In genomic region chr16:76373671-76374091, GRCm38 (mm10) we compare ENCODE assay signal across 7 mouse cellular contexts. TPM values are rescaled to one million over a fixed set of nuclear protein-coding genes. Genes with fewer than 3 reads are reported as not detected.
DNase-seq lines count a peak whose midpoint lies in the region; ATAC-seq and TF ChIP-seq lines count a peak whose summit lies in the region.

Nrip1 (minus strand) TSS chr16:76373827.

- H3K4me3 ChIP-seq in forebrain, postnatal 0 days (ENCODE audit: low read depth, low read length) = peak within 1 kb of the TSS; percentile 84
- peak within 1 kb of the TSS; percentile 80 for H3K4me3 ChIP-seq in lung, adult 2 months (replicated peaks; ENCODE audit: extremely low read depth, low read depth, low read length)

- H3K9me3 ChIP-seq in forebrain, postnatal 0 days (ENCODE audit: low read length) = no peaks in the 10 kb centered on the region

- peak within 1 kb of the TSS; percentile 90 for H3K9ac ChIP-seq in forebrain, postnatal 0 days

- peak; percentile 22 for ATAC-seq in forebrain, postnatal 0 days
- ATAC-seq in neutrophil, adult 5-6 weeks (ENCODE audit: extremely low read depth, insufficient number of reproducible peaks, low FRiP score, poor library complexity, severe bottlenecking) = peak; percentile 18; the same call in 1 of the 2 replicates

- no peaks in the 10 kb centered on the region for H3K27me3 ChIP-seq in forebrain, postnatal 0 days (ENCODE audit: insufficient read depth, low read length)

- peak within 1 kb of the TSS; percentile 96 for H3K27ac ChIP-seq in forebrain, postnatal 0 days (ENCODE audit: low read depth, low read length)

- 1% methylated on average over 9 of the region's 9 CpGs for WGBS in forebrain, postnatal 0 days
- under 1% methylated on average over 9 of the region's 9 CpGs for WGBS in lung, adult 2 months

- no peak; the same call in 1 of the 2 replicates for TF ChIP-seq CTCF in forebrain, postnatal 0 days (IDR thresholded peaks at IDR 0.05; ENCODE audit: low read depth)
- no peak for TF ChIP-seq CTCF in lung, adult 2 months (IDR thresholded peaks at IDR 0.05; ENCODE audit: insufficient read depth, low read length)

- peak; percentile 60; the same call in 1 of the 2 replicates for TF ChIP-seq POLR2A in lung, adult 2 months (IDR thresholded peaks at IDR 0.05; ENCODE audit: borderline replicate concordance, extremely low read depth, low read depth, low read length)

- intact Hi-C loops in heart, postnatal 36 days (cut with DNase I) = loop anchor here (2.0 to 10.0 kb wide), 8 partner anchors 59 to 641 kb away; partner anchors contain the start of genes Hspa13 and Usp25

- peak within 1 kb of the TSS; percentile 52 for H3K4me2 ChIP-seq in forebrain, postnatal 0 days (ENCODE audit: low read depth)

- DNase-seq in NIH3T3 (ENCODE audit: low read depth) = peak; percentile 43
- DNase-seq in cerebellum, adult 11-12 months = peak; percentile 80
- DNase-seq in forebrain, postnatal 0 days = peak; percentile 77
- DNase-seq in heart, postnatal 36 days = peak in 1 of 2 experiments; percentile 64
- DNase-seq in layer of hippocampus, adult 8-10 months (ENCODE audit: low spot score in 2 of 2) = peak; percentile 35 to 50
- DNase-seq in lung, adult 2 months = no peak

- H3K4me1 ChIP-seq in forebrain, postnatal 0 days (ENCODE audit: insufficient read depth) = 0 out of 2 replicates have a peak, but pooled peaks cover 4% of the 10 kb centered on the region
- H3K4me1 ChIP-seq in lung, adult 2 months (ENCODE audit: control insufficient read depth, insufficient read depth, low read length) = peaks cover 6% of the 10 kb centered on the region; the same call in 1 of the 2 replicates

- H3K36me3 ChIP-seq in forebrain, postnatal 0 days (ENCODE audit: insufficient read depth) = no peaks in the 10 kb centered on the region

RNA-seq across cellular contexts. Expression of gene Nrip1, which starts in this region (rescaled TPM):
- total RNA-seq in forebrain, postnatal 0 days (2014; rRNA removed) = 31.0 and 40.9 TPM in 2 replicates
- polyA plus RNA-seq in forebrain, postnatal 0 days (2015; fragmentation: Nextera tagmentation; extraction: Ambion mirVana) = 30.0 and 34.8 TPM in 2 replicates
- 10 to 100 TPM; 28.0 to 31.3 TPM for total RNA-seq in heart, postnatal 36 days (2021)
- 10 to 100 TPM; 49.2 to 56.7 (median 50.9) TPM for total RNA-seq in layer of hippocampus, adult 8-10 months (2022)
- polyA plus RNA-seq in lung, adult 2 months (2012; rRNA removed) = 7.6 and 8.0 TPM in 2 replicates
- total RNA-seq in neutrophil, adult 5-6 weeks (2017) = 17.3 and 21.2 TPM in 2 replicates
